Mouse (Mus musculus): Measurements from ENCODE around the gene Btbd16.
A peak's percentile ranks its signal among the peaks of the same experiment; 100 is the strongest.

The Btbd16 gene

DNA sequence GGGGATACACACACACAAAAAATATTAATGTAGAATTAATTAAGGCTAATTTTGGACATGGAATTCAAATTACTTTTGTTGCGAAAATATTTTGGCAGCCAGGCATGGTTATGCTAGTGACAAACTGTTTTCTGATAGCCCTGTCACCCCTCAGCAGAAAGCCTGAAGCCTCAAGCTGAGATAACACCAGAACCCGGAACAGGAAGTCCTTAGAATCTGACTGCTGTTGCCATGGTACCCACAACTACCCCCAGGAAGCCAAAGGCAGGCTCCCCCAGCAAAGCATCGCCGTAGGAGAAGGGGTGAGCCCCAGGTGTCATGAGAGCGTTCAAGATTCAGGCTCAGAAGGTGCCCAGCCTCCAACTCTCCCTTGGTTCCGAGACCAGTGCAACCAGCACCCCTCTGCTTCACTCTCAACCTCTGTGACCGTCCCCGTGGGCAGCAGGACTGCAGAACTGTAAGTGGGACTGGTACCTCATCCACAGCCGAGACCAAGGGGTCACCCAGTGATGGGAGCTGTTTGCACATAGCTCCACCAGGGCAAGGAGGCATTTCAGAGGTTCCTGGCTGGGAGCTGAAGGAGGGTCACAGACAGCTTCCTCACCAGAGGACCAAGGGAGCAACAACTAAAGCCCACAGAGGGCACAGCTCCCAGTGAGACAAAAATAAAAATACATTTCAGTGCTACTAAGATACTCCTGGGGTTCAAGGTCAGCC is at the start of gene Btbd16:
Btbd16 (plus strand) TSS at position 156 of the 717 bp plus-strand sequence.
- DNase-seq = no peak

DNA sequence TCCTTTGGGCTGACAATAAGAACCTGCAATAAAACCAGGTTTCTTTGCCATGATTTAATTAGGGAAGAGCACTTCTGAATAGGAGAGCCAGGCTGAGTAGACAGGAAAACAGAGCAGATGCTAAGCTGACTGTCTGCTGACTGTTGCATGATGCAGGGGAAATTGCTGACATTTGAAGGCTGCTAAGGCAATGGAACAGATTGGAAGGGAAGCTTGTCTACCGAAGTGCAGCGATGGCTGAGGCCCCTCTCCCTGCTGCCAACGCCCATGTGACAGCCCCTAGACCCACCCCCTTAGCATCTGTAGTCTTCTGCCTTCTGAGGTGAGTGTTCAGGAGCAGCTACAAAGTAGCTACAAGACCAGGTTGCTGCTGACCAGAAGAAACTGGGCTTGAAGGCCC is 47.7 kb upstream of the Btbd16 start:
- no peak for DNase-seq

DNA sequence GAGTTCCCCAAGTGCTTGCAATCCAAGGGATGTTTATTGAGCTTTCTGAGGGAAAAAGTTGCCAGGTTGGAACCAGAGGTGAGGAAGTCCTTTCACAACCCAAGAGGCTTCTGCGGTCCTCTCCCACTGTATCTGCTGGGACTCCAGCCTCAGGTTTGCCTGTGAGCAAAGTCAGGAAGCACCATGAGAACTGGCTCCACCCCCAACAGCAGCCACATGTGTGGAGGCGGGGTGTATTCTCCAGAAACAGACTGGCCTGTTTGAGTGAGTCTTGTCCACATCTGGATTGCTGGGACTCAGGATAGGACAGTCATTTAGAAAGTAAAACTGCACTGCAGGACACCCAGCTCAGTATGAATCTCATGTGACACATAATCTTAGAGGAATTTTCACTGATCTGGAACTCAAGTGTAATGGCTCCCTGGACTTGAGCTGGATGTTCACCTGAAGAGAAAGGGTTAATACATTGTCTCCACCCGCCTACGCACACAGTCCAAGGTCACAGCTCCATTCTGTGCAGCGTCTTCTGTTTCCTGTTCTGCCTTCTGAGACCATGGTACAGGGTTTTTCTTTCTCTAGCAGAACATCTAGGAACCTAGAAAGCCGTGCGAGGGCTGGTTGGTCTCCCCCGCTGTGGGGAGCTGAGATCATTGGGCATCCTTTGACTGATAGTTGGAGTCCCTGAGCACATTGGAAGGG is 47.0 kb upstream of the Btbd16 start:
- no peak for DNase-seq

DNA sequence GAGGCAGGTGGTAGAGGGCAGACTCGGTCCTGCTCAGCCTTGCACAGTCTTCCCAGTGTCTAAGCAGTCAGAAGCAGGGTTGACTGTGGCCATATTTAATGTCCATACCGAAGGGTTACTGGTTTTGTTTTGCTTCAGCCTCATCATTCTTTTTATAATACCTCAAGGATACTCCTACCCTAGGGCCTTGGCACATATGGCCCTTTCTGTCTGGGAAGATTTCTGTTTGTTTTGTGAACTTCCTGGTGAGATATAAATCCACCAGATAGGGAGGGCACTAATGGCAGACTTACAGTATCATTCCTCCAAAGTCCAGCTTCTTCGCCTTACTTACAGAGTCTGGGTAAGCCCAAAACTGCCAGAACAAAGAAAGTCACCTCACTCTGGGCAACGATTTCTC is 46.3 kb upstream of the Btbd16 start:
- DNase-seq = no peak

DNA sequence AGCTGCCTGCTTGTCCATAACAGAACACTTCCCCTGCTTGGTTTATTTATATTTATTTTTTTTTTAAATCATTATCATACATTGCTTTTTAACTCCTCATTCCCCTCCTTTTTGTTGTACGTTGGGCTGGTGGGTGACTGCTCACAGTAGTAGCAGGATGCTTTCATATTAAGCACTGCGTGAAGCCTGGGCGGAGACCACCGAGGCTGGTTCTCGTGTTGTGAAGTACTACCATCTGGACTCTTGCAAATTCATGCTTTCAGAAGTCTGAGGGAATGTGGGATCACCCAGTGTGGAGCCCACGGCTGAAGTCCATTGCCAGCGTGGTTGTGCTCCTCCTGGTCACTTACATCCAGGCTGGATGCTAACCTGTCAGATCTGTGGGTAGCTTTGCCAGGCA is 42.1 kb upstream of the Btbd16 start:
- no peak for DNase-seq

DNA sequence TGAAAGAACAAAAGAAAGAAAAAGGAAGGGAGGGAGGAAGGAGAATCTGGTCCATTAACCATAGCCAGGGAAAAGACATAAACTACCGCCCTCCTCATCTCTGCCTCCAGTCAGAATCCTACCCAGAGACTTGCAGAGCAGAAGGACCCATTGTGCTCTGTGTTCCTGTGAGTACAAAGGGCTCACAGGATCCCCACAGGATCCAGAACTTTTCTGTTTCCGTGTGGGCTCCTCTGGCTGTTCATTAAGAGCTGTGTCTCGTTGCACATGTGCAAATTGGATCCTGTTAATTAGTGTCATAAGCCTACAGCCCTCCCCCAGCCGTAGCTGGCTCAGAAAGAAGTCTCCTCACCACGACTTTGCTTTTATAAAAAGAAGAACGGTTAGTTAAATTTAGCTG is 41.0 kb upstream of the Btbd16 start:
- DNase-seq = no peak

DNA sequence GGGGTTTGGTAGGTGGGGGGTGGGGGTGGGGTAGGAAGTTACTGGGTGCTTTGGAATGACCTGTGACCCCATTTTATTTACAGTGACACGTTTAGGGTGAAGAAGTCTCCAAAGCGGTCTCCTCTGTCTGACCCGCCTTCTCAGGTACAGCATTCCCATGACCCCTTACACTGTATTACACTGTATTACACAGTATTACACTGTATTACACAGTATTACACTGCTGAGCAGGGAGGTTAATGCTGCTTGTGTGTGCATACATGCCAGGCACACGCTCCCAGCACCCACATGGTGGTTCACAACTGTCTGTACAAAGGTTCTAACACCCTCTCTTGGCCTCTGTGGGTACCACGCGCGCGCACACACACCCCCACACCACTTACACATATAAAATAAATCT is 40.4 kb upstream of the Btbd16 start:
- DNase-seq = no peak

DNA sequence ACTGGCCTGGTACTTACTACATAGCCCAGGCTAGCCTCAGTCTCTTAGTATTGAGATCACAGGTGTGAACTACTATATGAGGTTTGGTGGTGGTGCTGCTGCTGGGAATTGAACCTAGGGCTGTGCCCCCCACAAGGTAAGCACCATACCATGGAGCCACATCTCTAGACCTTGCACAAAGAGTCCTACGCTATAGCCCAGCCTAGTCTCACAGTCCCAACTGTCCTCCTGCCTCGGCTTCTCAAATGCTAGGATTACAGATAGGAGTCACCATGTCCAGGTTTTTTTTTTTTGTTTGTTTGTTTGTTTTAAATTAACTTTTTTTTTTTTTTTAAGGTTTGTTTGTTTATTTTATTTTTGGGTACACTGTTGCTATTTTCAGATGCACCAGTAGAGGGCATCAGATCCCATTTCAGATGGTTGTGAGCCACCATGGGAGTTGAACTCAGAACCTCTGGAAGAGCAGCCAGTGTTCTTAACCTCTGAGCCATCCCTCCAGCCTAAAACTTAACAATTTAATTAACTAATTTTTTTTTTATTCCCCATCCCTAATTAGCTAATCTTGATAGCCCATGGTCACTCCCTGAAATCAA is 39.6 kb upstream of the Btbd16 start:
- DNase-seq = no peak

DNA sequence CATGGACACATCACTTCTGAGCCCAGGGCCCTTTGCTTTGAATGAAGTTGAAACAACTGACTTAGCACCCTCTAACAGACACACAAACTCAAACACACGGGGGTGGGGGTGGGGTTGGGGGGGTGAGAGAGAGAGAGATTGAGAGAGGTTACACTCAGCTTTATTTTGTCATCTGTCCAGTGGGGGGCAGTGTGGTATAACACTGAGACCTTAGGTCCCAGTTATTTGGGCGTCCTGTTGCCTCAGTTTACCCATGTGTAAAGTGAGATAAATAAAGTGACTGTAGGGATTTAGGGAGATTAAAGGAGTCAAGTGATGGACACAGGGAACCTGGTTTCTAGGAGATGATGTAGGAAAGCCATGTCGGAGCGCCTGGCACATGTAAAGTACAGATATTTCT is 32.8 kb upstream of the Btbd16 start:
- no peak for DNase-seq

DNA sequence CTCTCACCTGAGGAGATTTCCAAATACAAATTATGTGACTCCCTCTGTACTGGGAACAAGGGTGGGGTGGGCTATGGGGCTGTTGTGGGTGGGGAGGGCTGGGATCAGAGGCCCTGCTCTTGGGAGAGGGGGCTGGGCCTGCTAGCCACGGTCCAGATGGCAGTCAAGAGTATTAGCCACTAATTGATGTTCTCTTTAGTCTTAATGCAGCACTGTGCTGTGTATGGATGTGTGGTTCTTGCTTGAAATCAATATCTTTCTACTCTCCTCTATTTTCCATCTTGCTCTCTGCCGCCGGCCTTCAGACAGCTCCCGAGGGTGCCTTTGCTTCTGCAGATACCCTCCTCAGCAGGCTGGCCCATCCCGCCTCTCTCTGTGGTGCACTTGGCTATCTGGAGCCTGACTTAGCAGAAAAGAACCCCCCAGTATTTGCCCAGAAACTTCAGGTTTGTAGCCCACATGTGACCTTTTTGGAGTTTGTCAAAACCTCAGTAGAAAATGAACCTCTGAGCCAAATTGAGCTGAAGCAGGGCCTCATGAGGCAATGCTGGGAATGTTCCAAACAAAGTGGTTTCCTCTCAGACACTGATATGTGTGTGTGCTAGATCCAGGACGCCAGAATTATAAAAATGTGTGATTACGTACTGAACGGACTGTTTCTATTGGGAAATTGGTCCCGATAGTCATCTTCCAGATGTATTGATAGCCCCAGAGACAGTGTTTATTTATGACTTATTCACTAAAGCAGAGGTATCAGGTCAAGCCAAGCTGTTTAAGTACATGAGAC is 30.4 kb upstream of the Btbd16 start:
- DNase-seq = no peak

DNA sequence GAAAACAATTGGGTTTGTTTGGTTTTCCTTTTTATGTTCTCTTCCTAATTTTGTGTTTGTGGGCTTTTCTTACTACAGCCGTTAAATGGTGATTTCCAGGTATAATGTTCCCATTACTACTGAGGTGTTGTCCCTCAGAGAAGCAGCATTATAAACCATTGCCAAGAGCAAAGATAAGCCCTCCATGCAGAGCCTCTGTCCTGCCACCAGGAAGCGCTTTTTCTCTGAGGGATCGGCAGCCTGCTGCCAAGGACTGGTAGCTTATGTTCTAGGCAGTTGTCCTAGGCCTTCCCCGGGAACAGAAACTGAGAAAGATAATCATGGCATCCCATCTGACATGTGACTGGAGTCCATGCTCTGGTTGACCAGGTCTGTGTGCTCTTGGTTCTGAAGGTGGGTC is 24.7 kb upstream of the Btbd16 start:
- DNase-seq = no peak

DNA sequence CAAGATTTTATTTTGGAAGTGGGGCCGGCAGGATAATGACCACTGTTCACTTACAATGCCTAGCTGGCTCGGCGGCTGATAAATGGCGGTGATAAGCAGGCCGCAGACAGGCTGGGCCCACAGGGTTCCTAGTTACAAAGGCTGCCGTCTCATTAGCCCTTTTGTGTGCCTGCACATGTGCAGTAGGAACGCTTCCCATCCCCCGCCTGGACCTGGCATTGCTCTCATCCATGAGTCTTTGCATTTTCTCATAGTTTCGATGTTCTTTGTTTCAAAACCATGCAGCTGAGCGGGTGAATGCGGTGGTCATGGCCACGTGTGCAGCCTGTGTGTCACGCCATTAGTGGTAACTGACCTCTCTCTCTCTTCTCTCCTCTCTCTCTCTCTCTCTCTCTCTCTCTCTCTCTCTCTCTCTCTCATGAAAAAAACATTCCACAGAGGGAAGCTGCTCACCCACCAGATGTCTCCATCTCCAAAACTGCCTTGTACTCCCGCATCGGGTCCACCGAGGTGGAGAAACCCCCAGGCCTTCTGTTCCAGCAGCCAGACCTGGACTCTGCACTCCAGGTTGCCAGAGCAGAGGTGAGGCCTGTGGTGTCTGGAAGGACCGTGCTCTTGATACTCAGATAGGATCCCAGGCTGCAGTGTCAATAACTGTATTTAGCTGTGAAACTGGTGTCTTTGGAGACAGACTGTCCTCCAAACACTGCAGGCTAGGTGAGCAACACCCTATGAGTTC is 22.9 kb upstream of the Btbd16 start:
- DNase-seq = no peak

DNA sequence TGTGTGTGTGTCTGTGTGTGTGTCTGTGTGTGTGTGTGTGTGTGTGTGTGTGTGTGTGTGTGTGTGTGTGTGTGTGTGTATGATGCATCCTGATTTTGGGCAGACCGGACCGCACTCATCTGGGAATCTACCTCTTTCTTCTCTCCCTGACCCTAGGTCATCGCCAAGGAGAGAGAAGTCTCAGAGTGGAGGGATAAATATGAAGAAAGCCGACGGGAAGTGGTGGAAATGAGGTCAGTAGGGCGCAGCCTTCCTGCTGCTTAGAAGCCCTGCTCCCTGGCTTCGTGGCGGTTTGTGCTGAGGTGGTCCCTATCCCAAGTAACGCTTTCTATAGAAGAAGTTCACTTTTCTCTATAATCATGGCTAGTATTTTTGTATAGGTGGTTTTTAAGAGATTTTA is 22.2 kb upstream of the Btbd16 start:
- DNase-seq = no peak

DNA sequence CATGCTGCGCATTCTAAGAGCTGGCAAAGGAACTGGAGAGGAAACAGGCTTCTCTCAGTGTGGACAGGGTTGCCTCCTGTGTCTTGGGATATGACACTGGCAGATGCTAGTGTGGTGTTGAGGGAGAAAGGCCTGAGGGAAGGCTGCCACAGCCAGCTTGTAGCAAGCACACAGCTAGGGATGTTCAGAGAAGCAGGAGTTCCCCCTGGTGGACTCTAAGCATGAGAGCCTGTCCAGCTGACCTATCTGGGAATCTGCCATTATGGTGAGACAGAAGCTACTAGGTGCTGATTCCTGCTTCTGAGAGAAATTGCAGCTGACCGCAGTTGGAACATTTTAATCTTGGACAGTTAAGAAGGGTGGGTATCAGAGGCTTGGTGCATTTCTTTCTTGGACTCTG is 19.1 kb upstream of the Btbd16 start:
- peak; percentile 48 to 63 for DNase-seq

DNA sequence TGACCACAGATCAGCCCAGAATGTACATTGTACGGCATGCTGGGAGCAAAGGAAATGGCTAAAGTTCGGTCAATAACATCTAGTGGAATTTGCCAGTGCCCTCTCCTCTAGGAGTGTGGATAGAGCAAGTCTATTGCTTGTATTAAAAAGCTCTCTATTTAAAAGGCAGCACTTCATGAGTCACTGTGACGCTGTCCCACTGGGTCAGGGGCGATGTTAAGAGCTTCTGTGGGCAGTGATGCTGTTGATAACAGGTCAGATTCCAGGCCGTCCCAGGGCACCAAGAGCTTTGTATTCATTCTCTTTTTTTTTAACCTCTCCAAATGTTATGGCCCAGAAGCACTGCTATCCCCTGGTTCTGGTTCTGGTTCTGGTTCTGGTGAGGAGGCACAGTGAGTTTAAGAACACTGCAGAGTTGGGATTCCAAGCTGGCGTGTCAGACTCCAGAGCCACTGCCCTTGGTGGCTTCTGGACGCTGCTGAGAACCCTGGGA is 17.5 kb upstream of the Btbd16 start:
- DNase-seq = no peak

DNA sequence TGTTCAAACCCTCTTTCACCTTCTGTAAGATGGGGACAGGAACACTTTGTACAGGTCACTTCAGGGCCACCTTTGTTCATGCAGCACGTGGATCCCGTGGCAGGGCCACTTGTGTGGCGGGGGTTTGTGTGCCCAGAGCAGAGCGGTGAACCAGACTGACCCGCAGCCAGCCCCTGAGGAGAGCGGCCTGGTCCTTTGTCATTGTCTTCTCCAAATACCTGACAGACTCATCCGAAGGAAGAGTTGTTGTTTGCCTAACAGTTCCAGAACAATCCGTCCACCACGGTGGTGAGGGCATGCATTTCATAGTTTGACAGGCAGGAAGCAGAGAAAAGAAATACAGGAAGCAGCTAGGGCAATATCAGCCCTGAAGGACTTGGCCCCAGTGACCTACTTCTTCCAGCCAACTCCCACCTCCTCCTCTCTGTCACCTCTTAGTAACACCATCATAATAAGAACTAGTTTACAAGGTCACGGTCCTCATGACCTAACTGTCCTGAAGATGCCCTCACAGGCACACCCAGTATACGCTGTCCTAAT is 16.5 kb upstream of the Btbd16 start:
- no peak for DNase-seq

DNA sequence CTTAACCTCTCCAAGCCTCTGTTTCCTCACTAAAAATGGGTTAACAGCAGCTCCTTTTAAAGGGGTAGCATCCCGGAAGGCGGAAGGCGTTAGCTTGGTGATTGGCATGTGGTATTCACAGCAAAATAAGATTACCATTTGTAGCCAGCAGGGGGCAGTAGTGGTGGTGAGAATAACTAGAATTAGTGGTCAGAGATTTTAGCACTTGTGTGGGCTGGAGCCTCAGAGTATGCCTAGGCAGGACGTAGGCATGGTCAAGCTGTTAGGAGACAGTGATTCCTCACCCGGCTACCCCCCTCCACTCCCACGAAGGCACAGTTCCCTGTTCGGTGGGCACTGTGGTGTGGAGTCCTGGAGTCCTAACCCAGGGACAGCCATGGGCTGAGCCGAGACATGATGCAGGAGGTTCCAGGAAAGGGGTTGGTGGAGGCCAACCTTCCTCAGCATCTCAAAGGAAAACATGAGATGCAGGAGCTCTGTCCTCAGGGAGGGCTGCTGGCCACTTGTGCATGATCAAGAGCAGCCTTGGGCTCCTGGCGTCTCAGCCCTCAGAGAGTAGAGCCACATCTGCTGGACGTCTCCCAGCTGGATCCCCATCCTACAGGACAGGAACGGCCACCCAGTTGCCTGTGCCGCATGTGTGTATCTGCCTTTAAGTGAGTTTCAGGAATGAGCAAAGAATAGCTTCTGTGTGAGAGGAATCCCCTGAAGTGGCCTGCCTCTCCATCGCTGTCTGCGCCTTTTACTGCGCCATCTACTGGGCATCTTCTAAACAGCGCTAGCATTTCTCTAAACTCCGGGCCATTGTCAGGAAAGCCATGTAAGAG is 11.6 kb upstream of the Btbd16 start:
- DNase-seq = peak; percentile 73 to 75

DNA sequence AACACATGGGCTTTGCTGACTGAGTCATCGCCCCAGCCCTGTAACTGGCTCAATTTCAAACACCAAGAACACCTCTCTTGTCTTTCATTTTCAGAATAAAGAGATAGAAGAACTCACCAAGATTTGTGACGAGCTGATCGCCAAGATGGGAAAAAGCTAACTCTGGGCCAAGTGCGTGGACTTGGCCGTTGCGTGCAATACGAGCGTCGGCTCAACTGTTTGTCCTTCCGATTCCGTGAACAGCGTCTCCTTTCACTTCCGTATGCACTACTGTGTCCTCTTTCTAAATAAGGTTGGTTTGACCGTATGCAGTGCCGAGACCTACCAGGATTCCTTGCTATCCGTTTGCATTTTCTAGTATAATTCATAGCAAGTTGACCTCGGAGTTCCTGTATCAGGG is 9.7 kb upstream of the Btbd16 start:
- DNase-seq = no peak

DNA sequence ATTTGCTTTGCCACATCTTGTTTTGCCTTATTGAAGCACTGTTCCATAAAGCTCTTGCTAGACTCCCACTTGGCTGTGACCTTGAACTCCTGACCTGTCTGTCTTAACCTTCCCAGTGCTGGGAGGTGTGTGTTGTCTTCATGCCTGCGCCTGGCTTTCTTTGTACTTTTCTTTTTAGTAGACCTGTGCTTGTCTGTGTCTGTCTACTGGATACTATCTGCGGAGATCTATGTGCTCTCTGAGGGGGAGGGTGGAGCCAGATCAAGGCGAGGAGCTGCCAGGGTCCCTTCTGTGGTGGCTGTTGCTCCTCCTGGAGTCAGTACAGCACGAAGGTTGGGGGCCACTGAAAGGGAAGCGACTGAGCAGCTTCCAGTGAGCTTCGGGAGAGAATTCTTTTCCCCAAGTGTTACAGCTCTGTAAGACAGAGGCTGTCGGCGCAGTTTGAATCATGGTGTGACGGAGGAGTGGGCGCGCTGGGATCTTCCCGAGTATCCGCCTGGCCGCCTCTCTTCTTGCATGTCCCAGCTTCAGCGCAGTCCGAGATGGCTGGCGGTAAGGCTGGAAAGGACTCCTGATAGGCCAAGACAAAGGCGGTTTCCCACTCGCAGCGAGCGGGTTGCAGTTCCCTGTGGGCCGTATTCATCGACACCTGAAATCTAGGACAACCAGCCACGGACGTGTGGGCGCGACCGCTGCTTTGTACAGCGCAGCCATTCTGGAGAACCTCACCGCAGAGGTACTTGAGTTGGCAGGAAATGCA is 7.3 kb upstream of the Btbd16 start:
- DNase-seq = peak; percentile 24 to 39

DNA sequence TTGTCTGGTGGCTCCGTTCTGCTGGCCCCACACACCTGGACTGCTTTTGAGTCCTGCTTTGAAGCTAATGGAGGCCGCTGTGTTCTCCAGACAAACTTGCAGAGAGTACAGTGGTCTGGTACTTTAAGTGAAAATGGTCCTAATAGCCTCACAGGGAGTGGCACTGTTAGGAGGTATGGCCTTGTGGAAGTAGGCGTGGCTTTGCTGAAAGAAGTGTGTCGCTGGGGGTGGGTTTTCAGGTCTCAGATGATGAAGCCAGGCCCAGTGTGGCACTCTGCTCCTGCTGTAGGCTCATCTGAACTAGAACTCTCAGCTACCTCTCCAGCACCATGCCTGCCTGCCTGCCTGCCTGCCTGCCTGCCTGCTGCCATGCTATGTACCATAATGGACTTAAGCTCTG is 5.7 kb upstream of the Btbd16 start:
- no peak for DNase-seq

DNA sequence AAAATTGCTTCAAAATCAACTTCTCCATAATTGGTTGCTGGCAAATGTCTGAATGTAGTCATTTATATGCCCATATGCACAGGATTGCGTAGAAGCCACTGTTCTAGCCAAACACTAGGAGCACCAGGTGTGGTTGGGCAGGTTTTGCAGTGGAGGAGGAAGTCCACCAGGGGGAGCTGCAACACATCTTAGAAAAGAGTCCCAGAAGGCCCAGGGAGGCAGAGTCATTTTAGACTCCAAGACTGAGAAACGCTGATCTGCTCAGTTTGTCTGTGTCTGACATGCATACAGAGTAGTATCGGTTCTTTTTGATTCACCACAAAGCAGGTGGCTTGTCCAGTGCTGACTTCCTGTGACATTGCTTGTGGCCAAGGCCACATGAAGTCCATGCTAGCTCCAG is 3.2 kb upstream of the Btbd16 start:
- peak; percentile 85 to 87 for DNase-seq

Data from cerebellum, adult 18-20 months (tissue).